12 mouse cellular contexts compared by ENCODE assay signal in the genomic region with DNA sequence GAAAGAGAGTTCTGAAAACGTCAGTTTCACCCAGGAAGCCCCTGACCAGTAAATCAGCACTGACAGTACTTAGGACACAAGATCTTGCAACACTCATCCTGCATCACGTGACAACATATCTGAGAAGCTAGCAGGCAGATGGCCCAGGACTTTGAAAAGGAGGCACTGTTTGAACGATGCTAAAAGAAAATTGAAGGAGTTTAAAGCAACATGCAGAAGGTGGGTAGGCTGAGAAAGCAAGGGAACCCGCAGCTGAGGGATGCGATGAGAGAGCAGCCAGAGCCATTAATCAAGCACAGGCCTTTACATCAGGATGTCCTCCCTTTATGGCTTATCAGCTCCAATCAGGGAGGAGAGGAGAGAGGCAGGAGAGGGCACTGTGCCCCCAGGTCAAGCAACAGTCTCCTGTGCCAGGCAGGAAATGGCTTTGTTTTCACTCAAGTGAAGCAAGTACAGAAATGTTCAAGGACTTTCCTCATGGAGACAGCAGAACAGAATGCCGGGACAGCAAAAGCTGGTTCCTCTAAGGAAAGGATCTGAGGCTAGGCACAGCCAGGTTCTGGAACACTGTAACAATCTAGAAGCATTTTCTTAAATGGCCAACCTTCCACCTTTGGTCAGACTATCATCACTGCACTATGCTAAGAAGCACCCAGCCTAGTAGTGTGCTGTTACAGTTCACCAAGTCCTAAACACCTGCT.
DNase-seq lines count a peak whose midpoint lies in the region; ATAC-seq lines count a peak whose summit lies in the region.
"Had no signal": no experiment of that assay in that cellular context is flagged by ENCODE, and none has a peak within 500 bp of the region (broad histone marks: within the 10 kb centered on the region; RNA-seq: fewer than 3 reads in every experiment).

No protein-coding gene starts in this region.

- H3K36me3 ChIP-seq in stomach, embryonic 14.5 days (ENCODE audit: control insufficient read depth, insufficient read depth, low read length), result no peaks in the 10 kb centered on the region
- H3K36me3 ChIP-seq: neural tube, embryonic 15.5 days had no signal

- no peaks in the 10 kb centered on the region for H3K27me3 ChIP-seq in stomach, embryonic 14.5 days (ENCODE audit: control insufficient read depth, insufficient read depth, low read length)
- H3K27me3 ChIP-seq: CH12.LX; neural tube, embryonic 15.5 days had no signal

- ATAC-seq in stomach, embryonic 14.5 days (ENCODE audit: insufficient number of reproducible peaks, insufficient read depth, low FRiP score, low read depth), result peak; percentile 49; the same call in 1 of the 2 replicates
- no peak for ATAC-seq in megakaryocyte, adult 5-6 weeks (ENCODE audit: poor library complexity, severe bottlenecking)
- ATAC-seq in erythroid progenitor cell, adult 5-6 weeks (replicated peaks; ENCODE audit: low FRiP score, poor library complexity, severe bottlenecking), result no peak

- no peak overlapping the region for H3K4me3 ChIP-seq in stomach, embryonic 14.5 days (ENCODE audit: low read depth, low read length)
- H3K4me3 ChIP-seq: neural tube, embryonic 15.5 days had no signal

- peak; percentile 3 to 6 for DNase-seq in layer of hippocampus, adult 8-10 months (ENCODE audit: low spot score in 2 of 2)
- DNase-seq in layer of hippocampus, postnatal 25 days (ENCODE audit: extremely low spot score in 1 of 2, low spot score in 1 of 2), result no peak
- peak; percentile 40 for DNase-seq in embryo, embryonic 11 days
- peak; percentile 54 to 79 for DNase-seq in kidney, postnatal 36 days
- DNase-seq in layer of hippocampus, postnatal 10 days (ENCODE audit: low spot score in 2 of 2), result no peak
- DNase-seq: heart, postnatal 4 days; thymus, postnatal 14 days had no signal

- no peak overlapping the region for H3K9ac ChIP-seq in stomach, embryonic 14.5 days (replicated peaks; ENCODE audit: low read depth, low read length)
- H3K9ac ChIP-seq: neural tube, embryonic 15.5 days had no signal

- WGBS in stomach, embryonic 14.5 days, result 33% methylated on average over 6 of the region's 6 CpGs

- no peak overlapping the region for H3K4me2 ChIP-seq in stomach, embryonic 14.5 days (replicated peaks; ENCODE audit: low read depth, low read length)
- H3K4me2 ChIP-seq: neural tube, embryonic 15.5 days had no signal

- no peaks in the 10 kb centered on the region for H3K9me3 ChIP-seq in stomach, embryonic 14.5 days (ENCODE audit: control insufficient read depth, low read depth, low read length)
- H3K9me3 ChIP-seq: neural tube, embryonic 15.5 days had no signal

- H3K27ac ChIP-seq in stomach, embryonic 14.5 days (ENCODE audit: low read length), result no peak overlapping the region
- H3K27ac ChIP-seq: neural tube, embryonic 15.5 days had no signal

- peaks cover 8% of the 10 kb centered on the region; the same call in 1 of the 2 replicates for H3K4me1 ChIP-seq in stomach, embryonic 14.5 days (ENCODE audit: control insufficient read depth, insufficient read depth, low read length)

Comparison
In these comparisons a context has a peak if more than half of its experiments do, and no peak if none do; other contexts are left out.
1. DNase-seq: peak in layer of hippocampus, adult 8-10 months (2 of 2), embryo, embryonic 11 days (single experiment) and kidney, postnatal 36 days (2 of 2); none in layer of hippocampus, postnatal 25 days (0 of 2) and layer of hippocampus, postnatal 10 days (0 of 2).